Mouse (Mus musculus): ENCODE data around the gene Zfp207. TPM values are rescaled to one million over a fixed set of nuclear protein-coding genes. Genes with fewer than 3 reads are reported as not detected.

Zfp207 gene
- total RNA-seq (2023) = 100 to 1,000 TPM; 166 to 174 TPM

GRCm38 (mm10) chr11:80383019-80383625, at the start of gene Zfp207:
Gene Zfp207, plus strand, starts transcription at chr11:80383279.

GRCm38 (mm10) chr11:80377712-80378451, 5.2 kb upstream of the Zfp207 start, which contains the start of gene 5730455P16Rik:
Gene 5730455P16Rik, minus strand, starts transcription at chr11:80378034.

GRCm38 (mm10) chr11:80428381-80429008, 45.4 kb downstream of the Zfp207 start, which contains the start of gene Psmd11:
Gene Psmd11, plus strand, starts transcription at chr11:80428615.

Other genes with a start within 250 kb of the Zfp207 start
- 1 to 10 TPM; 5.6 to 7.3 TPM for gene Tefm, start 241.1 kb upstream of the Zfp207 start, total RNA-seq (2023)
- gene Adap2, start 229.2 kb upstream of the Zfp207 start, total RNA-seq (2023) = 10 to 100 TPM; 53.1 to 68.0 TPM
- gene Rnf135, start 199.4 kb upstream of the Zfp207 start, total RNA-seq (2023) = 10 to 100 TPM in 1 of 2 experiments, 1 to 10 TPM in 1; 9.9 to 11.4 TPM
- gene Rhot1, start 174.3 kb upstream of the Zfp207 start, total RNA-seq (2023) = 10 to 100 TPM; 39.2 to 41.1 TPM
- gene Rhbdl3, start 82.4 kb upstream of the Zfp207 start, total RNA-seq (2023) = under 1 TPM; 0.49 to 0.66 TPM
- gene 5730455P16Rik, start 5.2 kb upstream of the Zfp207 start, total RNA-seq (2023) = 1 to 10 TPM; 5.4 to 9.4 TPM
- 10 to 100 TPM; 66.1 to 91.6 TPM for gene Psmd11, start 45.3 kb downstream of the Zfp207 start, total RNA-seq (2023)
- 1 to 10 TPM in 1 of 2 experiments, under 1 TPM in 1; 0.84 to 1.0 TPM for gene Cdk5r1, start 93.7 kb downstream of the Zfp207 start, total RNA-seq (2023)